Mouse (Mus musculus): Measurements from ENCODE around the gene Coro1c.
A peak's percentile ranks its signal among the peaks of the same experiment; 100 is the strongest.

The Coro1c gene

DNA sequence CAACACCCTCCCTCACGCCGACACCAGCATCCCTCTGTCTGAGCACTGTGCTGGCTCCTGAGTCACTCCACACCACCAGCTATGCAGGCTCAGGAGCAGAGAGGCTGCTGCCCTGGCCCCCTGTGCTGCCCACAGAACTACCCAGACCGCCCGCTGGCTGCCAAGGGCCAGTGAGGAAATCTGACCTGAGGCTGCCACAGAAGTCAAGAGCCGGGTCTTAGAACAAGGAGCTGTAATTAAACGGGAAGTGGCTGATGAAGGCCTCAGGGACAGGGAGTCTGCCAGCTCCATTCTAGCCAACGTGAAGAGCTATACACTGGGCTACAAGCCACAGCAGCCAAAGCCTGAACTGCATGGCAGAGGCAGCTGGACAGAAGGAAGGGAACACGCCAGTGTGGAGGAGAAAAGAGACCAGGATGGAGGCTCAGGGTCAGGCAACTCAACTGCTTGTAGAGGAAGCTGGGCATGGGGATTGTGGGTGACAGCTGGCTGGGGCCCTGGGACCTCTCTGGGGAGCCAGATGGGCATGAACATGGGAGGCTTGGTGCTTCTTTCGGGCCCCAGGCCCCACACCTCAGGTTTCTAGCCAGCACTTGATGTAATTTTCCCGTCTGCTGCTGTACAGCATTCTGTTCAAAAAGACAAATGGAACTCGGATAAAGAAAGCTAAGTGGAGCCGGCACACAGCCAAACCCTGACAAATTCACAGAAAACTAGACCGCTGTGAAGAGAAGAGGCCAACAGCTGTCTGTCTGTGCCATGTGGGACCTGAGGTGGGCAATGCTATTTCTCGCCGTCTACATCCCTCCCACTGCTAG lies 25.8 kb downstream of the Coro1c start:
- no peak for DNase-seq

DNA sequence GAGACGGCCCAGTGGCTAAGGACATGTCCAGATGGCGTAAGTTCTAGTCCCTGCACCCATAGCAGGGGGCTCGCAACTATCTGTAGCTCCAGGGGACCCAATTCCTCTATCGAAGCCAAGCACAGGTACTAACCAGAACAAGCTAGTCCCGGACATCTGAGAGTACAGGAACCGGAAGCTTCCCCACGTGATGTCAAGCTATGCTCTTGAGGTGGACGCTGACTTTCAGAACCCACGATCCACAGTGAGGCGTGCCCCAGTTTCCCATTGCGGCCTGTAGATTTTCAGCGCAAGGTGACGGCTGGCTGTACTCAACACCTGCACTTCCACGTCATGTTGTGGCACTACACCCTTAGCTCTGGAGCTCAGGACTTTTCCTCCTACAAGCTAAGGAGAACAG lies 27.4 kb downstream of the Coro1c start:
- DNase-seq: no peak

DNA sequence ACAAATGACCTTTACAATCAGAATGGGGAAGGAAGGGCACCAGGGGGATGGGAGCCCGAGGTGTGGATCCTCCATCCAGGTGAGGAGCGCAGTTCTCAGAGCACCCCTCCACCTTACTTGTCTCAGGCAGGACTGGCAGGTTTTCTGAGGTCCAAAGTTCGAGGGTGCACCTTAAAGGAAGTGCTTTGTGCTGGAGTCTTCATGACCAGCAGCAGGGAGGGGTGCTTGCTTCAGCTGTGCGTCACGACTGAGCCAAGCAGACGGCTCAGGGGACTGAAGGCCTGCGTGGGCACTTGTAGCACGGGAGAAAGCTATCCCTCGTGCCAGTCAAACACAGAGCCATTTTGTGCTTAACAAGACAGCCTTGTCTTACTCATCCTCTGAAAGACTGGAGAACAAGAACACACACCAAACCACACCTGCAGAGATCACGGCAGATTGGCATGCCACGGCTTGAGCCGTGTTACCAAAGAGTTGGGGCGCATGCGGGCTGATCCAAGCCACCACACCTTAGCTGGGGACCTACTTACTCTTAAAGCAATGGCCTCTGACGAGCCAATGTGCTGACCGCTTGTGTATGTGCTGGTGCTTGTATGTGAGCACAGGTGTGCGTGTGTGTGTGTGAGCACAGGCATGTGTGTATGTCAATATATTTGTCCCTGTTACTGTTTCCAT lies 29.5 kb downstream of the Coro1c start:
- DNase-seq: no peak

GRCm38 (mm10) chr5:113877565-113877964 lies 31.0 kb downstream of the Coro1c start:
- no peak for DNase-seq

DNA sequence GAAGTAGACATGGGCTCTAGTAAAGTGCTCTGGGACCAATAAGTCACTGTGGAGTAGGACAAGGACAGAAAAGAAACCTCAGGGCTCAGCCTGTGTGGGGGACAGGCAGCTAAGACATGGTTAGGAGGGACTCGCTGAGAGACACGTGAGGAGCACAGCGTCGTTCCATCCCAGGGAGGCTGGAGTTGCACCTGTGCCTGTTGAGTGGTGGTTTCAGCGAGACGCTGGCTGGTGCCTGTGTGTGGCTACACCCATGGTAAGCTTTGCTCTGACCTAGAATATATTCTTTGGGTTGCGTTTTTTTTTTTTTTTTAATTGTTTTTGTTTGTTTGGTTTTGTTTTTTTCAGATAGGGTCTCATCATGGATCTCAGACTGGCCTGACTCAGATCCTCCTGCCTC lies 32.4 kb downstream of the Coro1c start:
- no peak for DNase-seq

GRCm38 (mm10) chr5:113875625-113876024 lies 32.9 kb downstream of the Coro1c start:
- no peak for DNase-seq

DNA sequence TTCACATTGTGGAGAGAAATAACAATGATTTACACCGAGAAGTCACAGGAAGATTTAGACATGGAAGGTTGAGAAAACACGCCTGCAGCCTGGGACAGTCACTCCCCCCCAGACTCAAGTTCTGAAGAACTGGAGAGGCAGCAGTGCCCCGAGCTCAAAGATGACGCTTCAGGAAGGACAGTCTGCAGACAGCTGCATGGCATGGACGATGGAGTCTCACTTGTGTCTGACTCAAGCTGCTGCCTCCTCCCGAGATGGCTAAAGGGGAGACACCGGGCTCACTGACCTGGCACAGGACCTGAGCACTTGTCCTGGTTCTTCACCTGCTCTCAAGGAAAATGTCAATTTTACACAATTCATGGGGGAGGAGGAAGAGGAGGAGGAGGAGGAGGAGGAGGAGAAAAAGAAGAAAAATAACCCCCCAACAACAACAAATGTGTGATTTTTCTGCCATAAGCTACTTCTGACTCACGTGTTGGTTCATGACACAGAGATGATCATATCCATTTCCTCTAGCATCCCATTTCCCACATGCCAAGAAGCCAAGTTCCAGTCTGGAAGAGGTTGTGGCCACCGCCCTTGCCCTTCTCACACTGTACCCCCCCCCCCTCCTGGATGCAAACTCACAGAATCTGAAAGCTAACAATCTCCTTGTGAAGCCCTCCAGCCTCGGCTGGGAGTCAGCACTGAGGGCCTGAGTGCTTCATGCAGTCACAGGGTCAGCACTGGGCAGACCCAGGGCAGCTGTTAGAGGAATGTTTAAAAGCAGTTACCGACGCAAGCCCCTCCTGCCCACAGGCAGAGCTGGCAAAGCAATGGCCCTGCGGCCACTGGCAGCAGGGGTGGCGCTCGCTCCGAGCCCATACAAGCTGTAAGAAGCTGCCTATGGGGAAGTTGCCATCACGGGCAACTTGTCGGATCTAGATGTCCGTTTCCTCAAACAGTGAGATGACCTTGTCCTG lies 34.2 kb downstream of the Coro1c start:
- DNase-seq: no peak

DNA sequence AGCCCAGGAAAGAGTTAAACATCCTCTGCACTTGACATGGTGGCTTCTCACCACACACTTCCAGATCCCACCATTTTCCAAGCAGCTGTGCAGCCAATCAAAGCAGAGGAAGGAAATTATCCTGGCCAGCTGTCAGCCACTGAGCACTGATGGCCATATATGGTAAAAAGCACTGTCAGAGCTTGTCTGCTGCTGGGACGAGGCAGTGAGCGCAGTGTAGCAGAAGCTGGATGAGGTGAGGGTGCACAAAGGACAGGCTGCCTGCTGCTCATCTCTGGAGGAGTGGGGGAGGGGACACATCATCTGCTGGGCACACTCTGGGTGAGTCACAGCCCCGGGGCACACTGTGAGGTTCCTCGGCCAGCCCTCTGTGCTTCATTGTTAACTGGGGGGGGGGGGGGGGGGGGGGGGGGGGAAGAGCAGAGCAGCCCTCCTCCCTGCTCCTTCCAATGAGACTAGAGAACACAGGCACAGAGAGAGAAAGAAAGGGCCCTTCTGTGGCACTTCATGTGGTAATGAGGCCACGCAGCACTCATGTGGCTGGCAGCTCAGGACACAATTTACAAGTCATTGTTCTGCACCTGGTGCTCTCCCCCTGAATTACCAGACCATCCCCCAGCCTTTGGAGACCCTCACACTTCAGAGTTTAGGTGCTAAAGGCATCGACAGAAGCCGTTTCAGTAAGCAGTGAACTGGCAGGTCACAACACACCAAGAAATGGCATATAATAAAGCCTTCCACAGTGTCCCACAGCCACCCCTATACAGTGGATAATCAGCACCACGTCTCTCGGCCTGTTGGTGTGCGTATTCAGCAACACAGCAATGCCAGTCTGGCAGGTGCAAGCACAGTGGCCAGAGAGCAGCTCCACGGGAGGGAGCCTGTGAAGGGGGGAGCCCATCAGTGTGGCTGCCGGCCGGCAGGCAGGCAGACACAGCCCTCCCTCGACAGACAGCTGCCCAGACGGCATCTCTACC lies 35.3 kb downstream of the Coro1c start:
- DNase-seq: peak; percentile 91

DNA sequence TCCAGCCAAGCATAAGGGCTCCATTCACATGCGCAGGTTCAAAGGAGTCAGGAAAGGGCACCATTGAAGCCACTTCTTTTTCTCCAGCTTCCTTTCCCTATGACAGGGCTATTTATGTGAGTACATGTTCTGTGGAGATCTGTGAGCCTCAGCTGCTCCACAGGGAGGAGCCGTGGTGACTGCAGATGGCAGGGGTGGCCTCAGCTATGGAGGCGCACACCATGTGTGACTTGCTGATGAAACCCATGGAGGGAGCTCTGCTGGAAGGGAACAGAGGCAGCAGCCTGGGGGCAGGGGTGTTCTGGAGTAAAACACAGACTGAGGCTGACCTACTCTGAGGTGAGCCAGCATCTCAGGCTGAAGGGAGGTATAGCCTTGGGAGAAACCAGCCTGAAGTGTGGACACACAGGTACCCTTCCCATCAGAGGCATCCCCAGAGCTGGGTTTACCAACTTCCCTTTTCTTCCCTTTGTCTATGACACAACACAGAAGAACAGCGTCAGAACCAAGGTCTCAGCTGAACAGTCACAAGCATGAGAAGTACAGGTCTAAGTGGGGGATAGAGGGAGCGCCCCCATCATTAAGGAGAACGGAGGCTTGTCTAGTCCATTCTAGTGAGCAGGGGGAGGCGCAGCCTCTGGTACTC lies 36.5 kb downstream of the Coro1c start:
- peak; percentile 33 for DNase-seq

- no peak for DNase-seq
Measured at GRCm38 (mm10) chr5:113870393-113871040, 38.0 kb downstream of the Coro1c start.

DNA sequence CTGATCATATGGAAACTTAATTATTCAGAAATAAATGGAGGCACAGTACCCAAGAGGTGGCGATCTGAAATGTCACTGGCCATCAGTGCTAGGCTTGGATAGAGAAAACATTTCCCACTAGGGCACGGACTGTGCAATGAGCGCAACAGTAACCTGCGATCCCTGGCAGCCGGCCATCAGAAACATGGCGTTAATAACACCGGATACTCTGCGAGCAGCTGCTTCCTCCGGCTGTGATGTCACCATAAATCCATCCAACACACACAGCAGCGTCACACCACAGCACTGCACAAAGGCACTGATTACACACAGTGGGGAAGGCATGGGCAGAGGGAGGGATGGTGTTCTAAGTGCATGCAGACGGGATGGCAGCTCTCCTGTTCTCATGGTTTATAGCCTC lies 39.4 kb downstream of the Coro1c start:
- peak; percentile 48 for DNase-seq

DNA sequence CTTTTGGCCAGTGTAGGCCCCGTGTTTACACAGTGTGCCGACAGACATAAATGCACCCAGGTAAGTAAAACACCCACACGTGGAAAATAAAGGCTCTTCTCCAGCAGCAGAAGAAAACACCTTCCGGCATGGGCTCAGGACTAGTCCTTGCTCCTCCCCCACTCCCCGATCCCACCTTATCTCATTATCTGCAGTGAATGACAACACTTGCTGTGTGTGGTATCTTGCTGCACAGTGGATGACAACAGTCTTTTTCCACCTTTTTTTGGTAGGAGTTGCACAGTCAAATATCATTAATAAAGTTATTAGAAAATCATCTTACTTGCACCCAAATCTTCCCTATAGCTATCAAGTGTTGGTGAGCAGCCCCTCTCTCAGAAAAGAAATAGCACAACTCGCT lies 43.6 kb downstream of the Coro1c start:
- DNase-seq: no peak

DNA sequence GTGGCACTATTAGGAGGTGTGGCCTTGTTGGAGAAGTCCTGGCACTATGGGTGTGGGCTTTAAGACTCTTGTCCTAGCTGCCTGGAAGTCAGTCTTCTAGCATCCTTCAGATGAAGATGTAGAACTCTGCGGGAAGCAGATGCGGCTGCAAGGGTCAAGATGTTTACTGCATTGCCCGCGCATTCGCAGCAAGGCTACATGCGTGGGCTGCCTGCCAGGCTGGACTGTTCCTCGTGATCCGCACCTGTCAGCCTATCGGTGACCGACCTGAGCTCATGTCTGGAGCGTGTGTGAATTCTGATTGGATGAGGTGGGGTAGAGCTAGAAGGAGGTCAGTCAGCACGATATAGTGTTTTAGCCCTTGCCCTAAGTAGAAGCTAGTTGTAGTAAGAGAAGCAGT lies 44.6 kb downstream of the Coro1c start:
- no peak for DNase-seq

DNA sequence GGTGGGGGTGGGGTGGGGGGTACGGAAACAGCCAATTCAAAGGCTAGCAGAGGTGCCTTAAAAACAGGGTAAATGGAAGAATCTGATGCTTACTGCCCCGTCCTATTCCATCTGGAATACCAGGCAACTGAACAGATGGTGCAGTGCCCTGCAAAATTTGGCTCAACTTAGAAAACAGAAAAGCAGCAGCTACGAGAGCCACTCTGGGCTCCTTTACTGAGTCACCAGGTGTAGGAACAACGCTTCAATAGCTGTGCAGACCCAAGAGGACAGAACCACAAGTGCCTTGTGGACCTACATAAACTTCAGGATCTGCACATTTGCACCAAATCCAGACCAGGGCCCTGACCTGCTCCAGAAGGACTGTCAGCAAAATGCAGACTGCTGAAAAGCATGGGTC lies 46.1 kb downstream of the Coro1c start:
- no peak for DNase-seq

GRCm38 (mm10) chr5:113861294-113861693 lies 47.3 kb downstream of the Coro1c start:
- no peak for DNase-seq

- peak; percentile 30 for DNase-seq
Measured at GRCm38 (mm10) chr5:113858971-113859370, 49.6 kb downstream of the Coro1c start.

GRCm38 (mm10) chr5:113858550-113858949 lies 50.0 kb downstream of the Coro1c start:
- DNase-seq: no peak

DNA sequence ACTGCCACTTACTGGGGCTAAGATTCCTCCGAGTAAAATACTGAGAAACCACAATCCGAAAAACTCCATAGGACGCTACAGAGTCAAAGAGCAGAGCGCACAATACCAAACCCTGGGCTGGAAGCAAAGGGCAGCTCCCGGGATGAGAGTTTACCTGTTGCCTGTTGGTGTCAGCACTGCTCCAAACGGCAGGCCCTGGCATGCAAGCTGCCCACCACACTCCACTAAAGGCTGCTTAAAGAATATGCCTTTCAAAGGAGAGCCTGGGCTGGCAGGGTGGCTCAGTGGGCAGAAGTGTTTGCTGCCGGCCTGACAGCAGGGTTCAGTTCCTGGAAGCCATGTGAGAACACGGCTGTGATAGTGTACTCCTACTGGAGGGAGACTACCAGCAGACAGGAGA lies 50.9 kb downstream of the Coro1c start:
- no peak for DNase-seq

DNA sequence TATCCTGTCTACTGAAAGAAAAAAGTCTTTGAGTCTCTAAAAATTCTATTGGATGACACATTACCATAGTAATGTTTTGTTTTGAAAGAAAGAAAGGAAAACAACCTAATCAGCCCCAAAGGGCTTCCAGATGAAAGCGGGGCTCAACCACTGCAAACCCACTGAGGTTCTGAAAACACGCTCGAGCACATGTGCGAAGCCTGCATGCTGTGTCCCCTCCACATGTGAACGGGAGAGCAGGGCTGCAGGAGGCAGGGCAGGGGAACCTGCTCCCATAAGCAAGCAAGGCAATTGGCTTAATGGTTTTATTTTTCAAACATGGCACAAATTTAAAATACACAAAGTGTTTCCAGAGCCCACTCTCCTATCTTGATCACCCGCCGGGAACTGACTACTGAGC lies 51.9 kb downstream of the Coro1c start:
- DNase-seq: no peak

- no peak for DNase-seq
Measured at GRCm38 (mm10) chr5:113855696-113856095, 52.9 kb downstream of the Coro1c start.

DNA sequence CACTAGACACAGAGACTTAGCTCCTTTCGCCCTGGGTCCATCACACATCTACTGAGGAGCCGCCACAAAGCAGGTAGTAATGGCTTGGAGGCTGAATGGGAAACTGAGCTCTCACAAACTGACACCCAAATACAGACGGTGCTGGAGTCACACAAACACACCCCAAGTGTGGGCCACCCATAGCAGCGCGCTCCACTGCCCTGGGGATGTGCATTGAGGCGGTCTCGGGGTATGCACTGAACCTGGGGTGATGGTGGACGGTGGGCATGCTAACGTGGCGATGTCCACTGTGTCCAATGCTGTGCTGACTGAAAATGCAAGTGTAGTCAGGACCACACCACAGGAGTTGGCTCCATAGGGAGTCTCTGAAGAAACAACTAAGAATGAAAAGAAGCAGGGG lies 53.4 kb downstream of the Coro1c start:
- DNase-seq: no peak

All from embryo, embryonic 11 days (tissue).